Mouse (Mus musculus) CD4-positive, CD25-positive, alpha-beta regulatory T cell, adult 4 months (primary cell): ENCODE measurements around the gene Rnase4. TPM values are rescaled to one million over a fixed set of nuclear protein-coding genes. Genes with fewer than 3 reads are reported as not detected.

Experiments used
- ATAC-seq: one replicate; pipeline ENCODE4 v1.8.0; 2017
- polyA plus RNA-seq, 2 experiments: library from polyadenylated mRNA; unstranded; fragments of 100-300 nt; shearing (Covaris generic); gene quantifications; one replicate each; pipeline ENCODE4 v1.2.1; 2017

The Rnase4 gene
- polyA plus RNA-seq: 10 to 100 TPM in 1 of 2 experiments, 1 to 10 TPM in 1; 9.8 to 16.6 TPM

- no peak for ATAC-seq
Measured at GRCm38 (mm10) chr14:51090921-51091900, at the start of gene Rnase4, which contains the start of gene Ang. Gene Rnase4, plus strand, starts transcription at chr14:51091077. Gene Ang, plus strand, starts transcription at chr14:51091150.

- no peak for ATAC-seq
Measured at GRCm38 (mm10) chr14:51041769-51042168, 49.1 kb upstream of the Rnase4 start, which contains the start of gene Rnase9. Gene Rnase9, minus strand, starts transcription at chr14:51041869.

- no peak for ATAC-seq
Measured at GRCm38 (mm10) chr14:51047846-51048245, 43.0 kb upstream of the Rnase4 start.

GRCm38 (mm10) chr14:51050063-51050462 lies 40.8 kb upstream of the Rnase4 start, which contains the start of gene Rnase11:
Gene Rnase11, minus strand, starts transcription at chr14:51050163.
- no peak for ATAC-seq

GRCm38 (mm10) chr14:51051941-51052340 lies 38.9 kb upstream of the Rnase4 start:
- ATAC-seq: no peak

GRCm38 (mm10) chr14:51053176-51053575 lies 37.7 kb upstream of the Rnase4 start:
- no peak for ATAC-seq

- no peak for ATAC-seq
Measured at GRCm38 (mm10) chr14:51054243-51055237, 36.3 kb upstream of the Rnase4 start.

GRCm38 (mm10) chr14:51057401-51057831 lies 33.5 kb upstream of the Rnase4 start, which contains the start of gene Rnase12:
Gene Rnase12, minus strand, starts transcription at chr14:51057661.
- ATAC-seq: peak; percentile 70

GRCm38 (mm10) chr14:51060761-51061160 lies 30.1 kb upstream of the Rnase4 start:
- ATAC-seq: no peak

- ATAC-seq: no peak
Measured at GRCm38 (mm10) chr14:51068956-51069355, 21.9 kb upstream of the Rnase4 start.

GRCm38 (mm10) chr14:51069617-51070016 lies 21.3 kb upstream of the Rnase4 start:
- ATAC-seq: no peak

GRCm38 (mm10) chr14:51074335-51074734 lies 16.5 kb upstream of the Rnase4 start, which contains the start of gene Olfr750:
Gene Olfr750, minus strand, starts transcription at chr14:51074435.
- no peak for ATAC-seq

- ATAC-seq: no peak
Measured at GRCm38 (mm10) chr14:51079180-51079579, 11.7 kb upstream of the Rnase4 start.

GRCm38 (mm10) chr14:51081035-51081434 lies 9.8 kb upstream of the Rnase4 start:
- no peak for ATAC-seq

GRCm38 (mm10) chr14:51082599-51083581 lies 8.0 kb upstream of the Rnase4 start:
- peak; percentile 71 for ATAC-seq

GRCm38 (mm10) chr14:51083805-51084204 lies 7.1 kb upstream of the Rnase4 start:
- no peak for ATAC-seq

- ATAC-seq: no peak
Measured at GRCm38 (mm10) chr14:51085086-51085485, 5.8 kb upstream of the Rnase4 start.

GRCm38 (mm10) chr14:51085911-51086310 lies 5.0 kb upstream of the Rnase4 start:
- ATAC-seq: no peak

GRCm38 (mm10) chr14:51087762-51088161 lies 3.1 kb upstream of the Rnase4 start:
- ATAC-seq: no peak

GRCm38 (mm10) chr14:51088166-51088969 lies 2.5 kb upstream of the Rnase4 start:
- ATAC-seq: peak; percentile 17
